Mouse (Mus musculus) forebrain, embryonic 13.5 days (tissue): Measurements from ENCODE around the gene Cbfb. TPM values are rescaled to one million over a fixed set of nuclear protein-coding genes. Genes with fewer than 3 reads are reported as not detected.
"Not testable (repeated sequence)": the region's sequence is repeated elsewhere in the genome, so short reads cannot be mapped to it uniquely, and the experiment has no call there.

Experiments
- ATAC-seq: fragments of 200-750 bp; cut with Nextera tagmentation; 2 replicates; pipeline ENCODE4 v1.8.0; 2017
- H3K27ac ChIP-seq: fragments of 300-500 bp; sonication (generic); 2 replicates; pipeline ENCODE4 v1.5.1; 2015; ENCODE audit warnings: inconsistent platforms, mild to moderate bottlenecking, moderate library complexity
- H3K27me3 ChIP-seq: fragments of 300-500 bp; sonication (generic); 2 replicates; pipeline ENCODE4 v1.6.1; 2015; ENCODE audit warnings: mild to moderate bottlenecking, inconsistent platforms
- H3K36me3 ChIP-seq: fragments of 300-500 bp; sonication (generic); 2 replicates; pipeline ENCODE4 v1.6.1; 2015; ENCODE audit warnings: mild to moderate bottlenecking, inconsistent platforms; ENCODE audit not compliant: poor library complexity, severe bottlenecking
- H3K4me1 ChIP-seq: fragments of 300-500 bp; sonication (generic); 2 replicates; pipeline ENCODE4 v1.6.1; 2015; ENCODE audit warnings: inconsistent platforms
- H3K4me2 ChIP-seq: fragments of 300-500 bp; sonication (generic); 2 replicates; pipeline ENCODE4 v1.6.1; 2015; ENCODE audit warnings: inconsistent platforms, mild to moderate bottlenecking, moderate library complexity
- H3K4me3 ChIP-seq: fragments of 300-500 bp; sonication (generic); 2 replicates; pipeline ENCODE4 v1.5.1; 2015; ENCODE audit warnings: mild to moderate bottlenecking, inconsistent platforms
- H3K9ac ChIP-seq: fragments of 300-500 bp; sonication (generic); 2 replicates; pipeline ENCODE4 v1.6.1; 2015; ENCODE audit warnings: mild to moderate bottlenecking, inconsistent platforms
- H3K9me3 ChIP-seq: fragments of 300-500 bp; sonication (generic); replicated peaks from 2 replicates; pipeline ENCODE4 v1.6.1; 2016; ENCODE audit warnings: inconsistent platforms
- WGBS: fragments of 180-500 bp; shearing (Covaris S2); methylation state at CpG from one replicate; pipeline ENCODE4 v1.1.7; 2015; 5-methylcytosine and 5-hydroxymethylcytosine counted together
- polyA plus RNA-seq: library from polyadenylated mRNA; unstranded; fragments of >200 nt; fragmentation: Nextera tagmentation; extraction: Ambion mirVana; gene quantifications from 2 replicates; pipeline ENCODE4 v1.2.1, GENCODE M21; 2015

Gene Cbfb
- polyA plus RNA-seq, 1 experiment from 2014 or later, result 40.1 TPM

- 29% methylated on average over 6 of the region's 6 CpGs for WGBS
- ATAC-seq, result no peak
Measured at GRCm38 (mm10) chr8:105164272-105164902, 6.1 kb upstream of the Cbfb start.

GRCm38 (mm10) chr8:105165191-105165590 is 5.3 kb upstream of the Cbfb start:
- no peaks in the 10 kb centered on the region for H3K27me3 ChIP-seq
- H3K4me3 ChIP-seq, result no peak overlapping the region
- no peak overlapping the region for H3K27ac ChIP-seq
- peaks cover 13% of the 10 kb centered on the region for H3K4me1 ChIP-seq
- H3K9me3 ChIP-seq, result no peaks in the 10 kb centered on the region
- ATAC-seq, result no peak
- H3K9ac ChIP-seq, result no peak overlapping the region
- H3K36me3 ChIP-seq, result no peaks in the 10 kb centered on the region
- 92% methylated on average over 2 of the region's 2 CpGs for WGBS
- no peak overlapping the region for H3K4me2 ChIP-seq

More at GRCm38 (mm10) chr8:105164272-105164902, 6.1 kb upstream of the Cbfb start:
- Histone ChIP-seq H3K4me2 (no peak overlapping the region), H3K9ac (no peak overlapping the region), H3K27ac (no peak overlapping the region), H3K27me3 (no peaks in the 10 kb centered on the region), H3K9me3 (no peaks in the 10 kb centered on the region), H3K4me1 (peaks cover 9% of the 10 kb centered on the region), H3K4me3 (no peak overlapping the region), H3K36me3 (no peaks in the 10 kb centered on the region)

GRCm38 (mm10) chr8:105167116-105167515 is 3.4 kb upstream of the Cbfb start:
- Histone ChIP-seq H3K27me3 (no peaks in the 10 kb centered on the region), H3K4me2 (no peak overlapping the region), H3K27ac (no peak overlapping the region), H3K36me3 (no peaks in the 10 kb centered on the region), H3K4me1 (peaks cover 15% of the 10 kb centered on the region), H3K9me3 (no peaks in the 10 kb centered on the region), H3K9ac (no peak overlapping the region), H3K4me3 (no peak overlapping the region)
- WGBS, result 60% methylated on average over 2 of the region's 2 CpGs
- no peak for ATAC-seq

GRCm38 (mm10) chr8:105169582-105169981 is 892 bp upstream of the Cbfb start:
- WGBS, result 48% methylated on average over 3 of the region's 3 CpGs
- Histone ChIP-seq H3K4me2 (peak overlapping the region; percentile 65; the same call in 1 of the 2 replicates), H3K9me3 (no peaks in the 10 kb centered on the region), H3K27ac (no peak overlapping the region), H3K9ac (no peak overlapping the region), H3K27me3 (no peaks in the 10 kb centered on the region), H3K4me1 (peaks cover 25% of the 10 kb centered on the region), H3K4me3 (no peak overlapping the region), H3K36me3 (no peaks in the 10 kb centered on the region)
- ATAC-seq, result no peak

GRCm38 (mm10) chr8:105170041-105170380 is 463 bp upstream of the Cbfb start:
- no peaks in the 10 kb centered on the region for H3K27me3 ChIP-seq
- no peak; the same call in 1 of the 2 replicates for ATAC-seq
- H3K27ac ChIP-seq, result peak overlapping the region; percentile 94
- WGBS, result 4% methylated on average over 5 of the region's 5 CpGs
- peak overlapping the region; percentile 90 for H3K4me3 ChIP-seq
- H3K9me3 ChIP-seq, result no peaks in the 10 kb centered on the region
- peak overlapping the region; percentile 93 for H3K9ac ChIP-seq
- H3K36me3 ChIP-seq, result no peaks in the 10 kb centered on the region
- peaks cover 22% of the 10 kb centered on the region for H3K4me1 ChIP-seq
- peak overlapping the region; percentile 65 for H3K4me2 ChIP-seq

- Histone ChIP-seq H3K4me1 (peaks cover 22% of the 10 kb centered on the region), H3K27me3 (no peaks in the 10 kb centered on the region), H3K4me2 (peak overlapping the region; percentile 65), H3K9ac (peak overlapping the region; percentile 93), H3K27ac (peak overlapping the region; percentile 94), H3K9me3 (no peaks in the 10 kb centered on the region), H3K36me3 (peaks cover 5% of the 10 kb centered on the region; the same call in 1 of the 2 replicates), H3K4me3 (peak overlapping the region; percentile 90)
- peak; percentile 37 for ATAC-seq
- WGBS, result under 1% methylated on average over 88 of the region's 92 CpGs
Measured at GRCm38 (mm10) chr8:105171116-105172002, 885 bp downstream of the Cbfb start.

GRCm38 (mm10) chr8:105172003-105172362 is 1.5 kb downstream of the Cbfb start:
- 24% methylated on average over 6 of the region's 6 CpGs for whole genome bisulfite sequencing
- Histone ChIP-seq H3K9me3 (no peaks in the 10 kb centered on the region), H3K27ac (no peak overlapping the region), H3K36me3 (peaks cover 11% of the 10 kb centered on the region), H3K4me1 (peaks cover 22% of the 10 kb centered on the region), H3K27me3 (no peaks in the 10 kb centered on the region), H3K4me2 (peak overlapping the region; percentile 65), H3K9ac (peak overlapping the region; percentile 93), H3K4me3 (peak overlapping the region; percentile 90)
- no peak for ATAC-seq

- ATAC-seq, H3K27ac ChIP-seq, H3K27me3 ChIP-seq, H3K9me3 ChIP-seq, H3K9ac ChIP-seq, H3K4me2 ChIP-seq, H3K4me3 ChIP-seq: not testable (repeated sequence)
- Histone ChIP-seq H3K36me3 (peaks cover 24% of the 10 kb centered on the region), H3K4me1 (peaks cover 18% of the 10 kb centered on the region)
- 100% methylated on average over 3 of the region's 3 CpGs for WGBS
Measured at GRCm38 (mm10) chr8:105175287-105175686, 4.8 kb downstream of the Cbfb start.

- no peaks in the 10 kb centered on the region for H3K27me3 ChIP-seq
- 91% methylated on average over 6 of the region's 6 CpGs for WGBS
- peaks cover 31% of the 10 kb centered on the region for H3K36me3 ChIP-seq
- peaks cover 7% of the 10 kb centered on the region for H3K4me1 ChIP-seq
- H3K9me3 ChIP-seq, result no peaks in the 10 kb centered on the region
- H3K4me2 ChIP-seq, result no peak overlapping the region
- ATAC-seq, result no peak
- H3K27ac ChIP-seq, result no peak overlapping the region
- no peak overlapping the region for H3K9ac ChIP-seq
- H3K4me3 ChIP-seq, result no peak overlapping the region
Measured at GRCm38 (mm10) chr8:105178211-105178800, 7.8 kb downstream of the Cbfb start.

GRCm38 (mm10) chr8:105182201-105182600 is 11.7 kb downstream of the Cbfb start:
- no peak for ATAC-seq
- no peak overlapping the region for H3K27ac ChIP-seq
- H3K9me3 ChIP-seq, result no peaks in the 10 kb centered on the region
- no peaks in the 10 kb centered on the region for H3K27me3 ChIP-seq
- H3K4me3 ChIP-seq, result no peak overlapping the region
- H3K36me3 ChIP-seq, result peaks cover 26% of the 10 kb centered on the region
- no peak overlapping the region for H3K9ac ChIP-seq
- no peak overlapping the region for H3K4me2 ChIP-seq
- WGBS, result 88% methylated on average over 1 of the region's 1 CpGs
- peaks cover 3% of the 10 kb centered on the region; the same call in 1 of the 2 replicates for H3K4me1 ChIP-seq

- Histone ChIP-seq H3K27me3 (no peaks in the 10 kb centered on the region), H3K4me2 (no peak overlapping the region), H3K27ac (no peak overlapping the region), H3K9me3 (no peaks in the 10 kb centered on the region), H3K4me3 (no peak overlapping the region), H3K4me1 (peaks cover 3% of the 10 kb centered on the region; the same call in 1 of the 2 replicates), H3K9ac (no peak overlapping the region), H3K36me3 (peaks cover 8% of the 10 kb centered on the region)
- ATAC-seq, result no peak
- 57% methylated on average over 1 of the region's 1 CpGs for WGBS
Measured at GRCm38 (mm10) chr8:105186467-105187005, 16.1 kb downstream of the Cbfb start.

GRCm38 (mm10) chr8:105192182-105192581 is 21.7 kb downstream of the Cbfb start:
- H3K4me2 ChIP-seq, result no peak overlapping the region
- no peak overlapping the region for H3K27ac ChIP-seq
- H3K27me3 ChIP-seq, result no peaks in the 10 kb centered on the region
- H3K9me3 ChIP-seq, result no peaks in the 10 kb centered on the region
- no peaks in the 10 kb centered on the region for H3K4me1 ChIP-seq
- no peak for ATAC-seq
- H3K9ac ChIP-seq, result no peak overlapping the region
- 94% methylated on average over 5 of the region's 5 CpGs for WGBS
- peaks cover 35% of the 10 kb centered on the region for H3K36me3 ChIP-seq
- no peak overlapping the region for H3K4me3 ChIP-seq
